ENCODE assay signal across 17 mouse cellular contexts in genomic region chr6:122512914-122513878, GRCm38 (mm10). TPM values are rescaled to one million over a fixed set of nuclear protein-coding genes. Genes with fewer than 3 reads are reported as not detected.
DNase-seq lines count a peak whose midpoint lies in the region; ATAC-seq and TF ChIP-seq lines count a peak whose summit lies in the region.
"Had no signal": no experiment of that assay in that cellular context is flagged by ENCODE, and none has a peak within 500 bp of the region (broad histone marks: within the 10 kb centered on the region; RNA-seq: fewer than 3 reads in every experiment).

No protein-coding gene starts in this region.

- H3K27me3 ChIP-seq in hindbrain, embryonic 12.5 days, result no peaks in the 10 kb centered on the region
- H3K27me3 ChIP-seq in liver, postnatal 0 days (ENCODE audit: insufficient read depth, low read length), result no peaks in the 10 kb centered on the region
- H3K27me3 ChIP-seq: hindbrain, embryonic 13.5 days; midbrain, embryonic 13.5 days had no signal

- H3K4me3 ChIP-seq in hindbrain, embryonic 12.5 days, result no peak overlapping the region
- no peak overlapping the region for H3K4me3 ChIP-seq in liver, postnatal 0 days (ENCODE audit: low read depth, low read length)
- H3K4me3 ChIP-seq: hindbrain, embryonic 13.5 days; layer of hippocampus, adult 2 months; midbrain, embryonic 13.5 days had no signal

- TF ChIP-seq CTCF in liver, postnatal 0 days (IDR thresholded peaks at IDR 0.05; ENCODE audit: low read depth), result no peak

- no peaks in the 10 kb centered on the region for H3K9me3 ChIP-seq in hindbrain, embryonic 12.5 days (replicated peaks)
- no peaks in the 10 kb centered on the region for H3K9me3 ChIP-seq in liver, postnatal 0 days (ENCODE audit: low read length)
- H3K9me3 ChIP-seq: hindbrain, embryonic 13.5 days; midbrain, embryonic 13.5 days had no signal

- H3K9ac ChIP-seq in hindbrain, embryonic 12.5 days, result no peak overlapping the region
- no peak overlapping the region for H3K9ac ChIP-seq in liver, postnatal 0 days (replicated peaks)
- H3K9ac ChIP-seq: hindbrain, embryonic 13.5 days; liver, embryonic 14.5 days; midbrain, embryonic 13.5 days had no signal

- no peak overlapping the region for H3K27ac ChIP-seq in hindbrain, embryonic 12.5 days
- no peak overlapping the region for H3K27ac ChIP-seq in liver, postnatal 0 days (ENCODE audit: low read depth)
- H3K27ac ChIP-seq: hindbrain, embryonic 13.5 days; layer of hippocampus, adult 2 months; liver, embryonic 14.5 days; midbrain, embryonic 13.5 days had no signal

- TF ChIP-seq EP300 in liver, postnatal 0 days (IDR thresholded peaks at IDR 0.05; ENCODE audit: low read depth), result no peak

- H3K4me2 ChIP-seq in hindbrain, embryonic 12.5 days (replicated peaks), result no peak overlapping the region
- no peak overlapping the region for H3K4me2 ChIP-seq in liver, postnatal 0 days (ENCODE audit: low read depth, low read length)
- H3K4me2 ChIP-seq: hindbrain, embryonic 13.5 days; midbrain, embryonic 13.5 days had no signal

- no peak for ATAC-seq in hindbrain, embryonic 12.5 days (ENCODE audit: low FRiP score)
- ATAC-seq in liver, postnatal 0 days, result no peak
- ATAC-seq: midbrain, embryonic 13.5 days had no signal

- no peaks in the 10 kb centered on the region; the same call in 1 of the 2 replicates for H3K4me1 ChIP-seq in hindbrain, embryonic 12.5 days
- no peaks in the 10 kb centered on the region for H3K4me1 ChIP-seq in liver, postnatal 0 days (ENCODE audit: insufficient read depth)
- H3K4me1 ChIP-seq: hindbrain, embryonic 13.5 days; midbrain, embryonic 13.5 days had no signal

- H3K36me3 ChIP-seq in hindbrain, embryonic 12.5 days, result no peaks in the 10 kb centered on the region
- H3K36me3 ChIP-seq in liver, postnatal 0 days (replicated peaks; ENCODE audit: insufficient read depth, low read length), result no peaks in the 10 kb centered on the region
- H3K36me3 ChIP-seq: hindbrain, embryonic 13.5 days; midbrain, embryonic 13.5 days had no signal

- intact Hi-C loops in heart, postnatal 25 days (cut with DNase I), result no loop called here
- intact Hi-C loops in heart, postnatal 10 days (cut with DNase I), result no loop called here

- DNase-seq in heart, adult 18-20 months, result peak; percentile 45 to 49
- DNase-seq in heart, postnatal 25 days (ENCODE audit: low spot score), result no peak
- peak; percentile 16 for DNase-seq in urinary bladder, postnatal 14 days (ENCODE audit: low spot score)
- no peak for DNase-seq in urinary bladder, postnatal 36 days (ENCODE audit: low spot score in 2 of 2)
- DNase-seq in heart, postnatal 10 days, result peak; percentile 43
- no peak for DNase-seq in embryo, embryonic 11 days
- no peak for DNase-seq in liver, postnatal 0 days
- DNase-seq: cerebellum, adult 8-10 months; kidney, adult 18-20 months had no signal

- 63% methylated on average over 12 of the region's 12 CpGs for WGBS in hindbrain, embryonic 12.5 days
- 54% methylated on average over 11 of the region's 12 CpGs for WGBS in liver, postnatal 0 days (ENCODE audit: insufficient replicate concordance)

RNA-seq across cellular contexts. Expression of gene Mfap5, which starts 7.6 kb away (rescaled TPM):
- total RNA-seq in heart, adult 18-20 months (2021), result 10 to 100 TPM; 18.1 to 19.6 TPM
- total RNA-seq in heart, postnatal 25 days (2021), result 10 to 100 TPM; 37.3 to 50.0 TPM
- 100 to 1,000 TPM in 1 of 2 experiments, 10 to 100 TPM in 1; 93.3 to 120 TPM for total RNA-seq in heart, postnatal 10 days (2021)
- polyA plus RNA-seq in hindbrain, embryonic 12.5 days (2016; fragmentation: Nextera tagmentation; extraction: Ambion mirVana), result 1.6 and 2.6 TPM in 2 replicates
- 0.55 and 2.5 TPM in 2 replicates for polyA plus RNA-seq in liver, postnatal 0 days (2015; fragmentation: Nextera tagmentation; extraction: Ambion mirVana)
- total RNA-seq: layer of hippocampus, adult 2 months; MEL had no signal

RNA-seq across cellular contexts. Expression of gene Rimklb, which starts 14.6 kb away (rescaled TPM):
- total RNA-seq in heart, adult 18-20 months (2021), result under 1 TPM in 1 of 2 experiments, not detected in 1; 0.33 TPM
- not detected for total RNA-seq in heart, postnatal 25 days (2021)
- total RNA-seq in heart, postnatal 10 days (2021), result under 1 TPM in 1 of 2 experiments, not detected in 1; 0.45 TPM
- polyA plus RNA-seq in hindbrain, embryonic 12.5 days (2016; fragmentation: Nextera tagmentation; extraction: Ambion mirVana), result 78.4 and 90.9 TPM in 2 replicates
- polyA plus RNA-seq in liver, postnatal 0 days (2015; fragmentation: Nextera tagmentation; extraction: Ambion mirVana), result 0.34 TPM in 1 of 2 replicates, not detected in the other
- polyA plus RNA-seq: small intestine, adult 2 months had no signal

RNA-seq across cellular contexts. Expression of gene Aicda, which starts 40.4 kb away (rescaled TPM):
- total RNA-seq in heart, adult 18-20 months (2021), result not detected
- not detected for total RNA-seq in heart, postnatal 25 days (2021)
- not detected for total RNA-seq in heart, postnatal 10 days (2021)
- polyA plus RNA-seq in hindbrain, embryonic 12.5 days (2016; fragmentation: Nextera tagmentation; extraction: Ambion mirVana), result 0.15 and 0.61 TPM in 2 replicates
- 0.06 TPM in 1 of 2 replicates, not detected in the other for polyA plus RNA-seq in liver, postnatal 0 days (2015; fragmentation: Nextera tagmentation; extraction: Ambion mirVana)
- total RNA-seq: layer of hippocampus, adult 2 months; MEL had no signal
- polyA plus RNA-seq: liver, embryonic 14.5 days; neural tube, embryonic 11.5 days had no signal

Comparison
In these comparisons a context has a peak if more than half of its experiments do, and no peak if none do; other contexts are left out.
1. DNase-seq: peak in heart, adult 18-20 months (2 of 2), urinary bladder, postnatal 14 days (single experiment) and heart, postnatal 10 days (2 of 2); none in heart, postnatal 25 days (single experiment), urinary bladder, postnatal 36 days (0 of 2), embryo, embryonic 11 days (single experiment) and liver, postnatal 0 days (single experiment).